Mouse (Mus musculus) mesoderm, embryonic 11.5 days (tissue): ENCODE data around the gene Orm3.

ENCODE experiments used
- DNase-seq: peaks from one replicate; pipeline ENCODE4 v3.0.0-alpha.2; 2012; ENCODE audit warnings: low read depth, low spot score

The Orm3 gene

DNA sequence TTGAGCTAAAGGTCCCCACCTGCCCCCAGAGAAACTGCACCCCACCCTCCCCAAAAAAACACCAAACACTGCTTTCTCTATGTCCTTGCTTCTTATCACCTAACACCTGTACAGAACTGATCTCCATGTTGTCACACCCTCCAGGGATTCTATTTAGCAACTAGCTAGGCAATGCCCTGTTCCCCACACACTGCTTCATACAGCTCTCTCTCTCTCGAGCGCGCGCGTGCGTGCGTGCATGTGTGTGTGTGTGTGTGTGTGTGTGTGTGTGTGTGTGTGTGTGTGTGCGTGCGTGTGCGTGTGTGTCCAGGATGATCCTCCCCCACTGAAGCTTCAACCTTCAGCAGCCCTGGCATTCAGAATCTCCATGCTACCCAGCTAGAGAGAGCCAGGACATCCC is 46.1 kb downstream of the Orm3 start:
- DNase-seq: no peak

DNA sequence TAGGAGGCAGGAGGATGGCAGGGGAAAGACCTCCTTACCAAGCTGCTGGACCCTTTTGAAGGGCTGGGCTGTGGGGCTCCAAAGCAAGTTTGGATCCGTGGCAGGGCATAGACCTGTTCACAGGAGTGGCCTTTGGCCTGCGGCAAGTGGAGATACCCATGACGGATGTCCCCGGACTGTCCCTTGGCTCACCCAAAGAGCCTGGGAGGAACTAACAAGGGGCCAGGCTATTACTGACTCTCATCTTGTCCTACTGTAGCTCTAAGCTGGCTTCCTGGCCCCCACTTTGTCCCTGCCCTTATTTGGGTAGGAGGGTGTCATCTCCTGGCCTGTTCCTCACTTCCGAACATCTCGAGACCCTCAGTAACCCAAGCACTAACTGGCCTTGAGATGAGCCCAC is 46.6 kb downstream of the Orm3 start:
- DNase-seq: no peak

GRCm38 (mm10) chr4:63403040-63403959 is 47.3 kb downstream of the Orm3 start, which contains the start of gene Akna:
Gene Akna (minus strand): TSS chr4:63403354.
- peak; percentile 77 for DNase-seq

- no peak for DNase-seq
Observed at GRCm38 (mm10) chr4:63404205-63404604, 48.2 kb downstream of the Orm3 start.

DNA sequence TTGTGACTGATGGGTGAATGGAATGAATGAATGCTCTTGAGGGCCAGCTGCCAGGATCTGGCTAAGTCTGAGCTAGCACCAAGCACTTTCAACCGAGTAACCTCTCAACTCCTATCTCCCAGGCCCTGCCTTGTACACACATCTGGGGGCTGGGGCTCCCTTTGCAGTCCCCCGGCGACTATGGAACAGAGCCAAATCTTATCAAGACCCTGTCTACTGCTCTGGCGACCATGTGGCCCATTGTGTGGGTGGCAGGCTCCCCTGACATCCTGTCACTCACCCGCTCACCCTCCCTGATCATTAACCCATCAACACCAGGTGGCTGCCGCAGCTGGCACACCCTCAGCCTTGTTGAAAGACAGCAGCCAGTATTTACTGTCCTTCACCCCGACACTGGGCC is 49.1 kb downstream of the Orm3 start:
- no peak for DNase-seq

DNA sequence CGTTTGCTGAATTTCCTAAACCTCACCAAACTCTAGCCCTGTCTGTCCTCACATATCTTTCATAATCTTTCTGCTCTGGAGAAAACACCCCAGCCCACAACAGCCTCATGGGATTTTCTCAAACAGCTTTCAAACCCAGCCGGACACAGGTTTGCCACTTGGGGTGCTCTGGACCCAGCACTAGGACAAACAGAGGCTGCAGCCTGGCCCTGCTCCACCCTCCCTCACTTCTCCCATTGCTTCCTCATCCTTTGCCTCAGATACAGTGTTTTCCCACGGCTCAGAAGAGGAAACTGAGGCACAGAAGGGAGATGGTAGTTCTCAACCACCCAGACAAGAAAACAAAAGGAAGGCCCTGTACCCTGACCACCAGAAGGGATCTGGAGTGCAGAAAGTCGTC is 49.7 kb downstream of the Orm3 start:
- DNase-seq: no peak

- DNase-seq: no peak
Observed at GRCm38 (mm10) chr4:63408247-63408646, 52.3 kb downstream of the Orm3 start.

DNA sequence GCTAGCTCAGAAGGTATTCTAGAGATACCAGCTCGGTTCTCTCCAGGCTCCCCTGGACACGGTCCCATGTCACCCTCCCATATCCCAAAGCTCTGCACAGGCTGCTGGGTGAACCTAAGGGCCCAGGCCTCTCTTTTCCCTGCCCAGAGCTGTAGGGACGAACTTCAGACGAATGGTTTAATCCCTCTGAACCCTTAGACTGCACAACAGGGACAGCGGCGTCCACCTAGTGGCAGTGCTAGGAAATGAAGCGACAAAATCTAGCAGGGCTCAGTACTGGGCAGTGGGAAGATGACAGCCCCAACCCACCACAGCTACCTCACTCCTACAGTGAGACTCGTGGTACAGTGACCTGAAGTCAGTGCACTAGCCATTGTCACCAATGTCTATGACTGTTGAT is 52.7 kb downstream of the Orm3 start:
- peak; percentile 74 for DNase-seq
